Mouse (Mus musculus) kidney, postnatal 10 days (tissue): ENCODE data around the gene Gm17631.
"Not testable (repeated sequence)": the region's sequence is repeated elsewhere in the genome, so short reads cannot be mapped to it uniquely, and the experiment has no call there.

Experiments
- DNase-seq: peaks from one replicate; pipeline ENCODE4 v3.0.0; 2021; ENCODE audit warnings: mixed read lengths

The Gm17631 gene

GRCm38 (mm10) chr6:129862349-129862748 is at the start of gene Gm17631:
Gene Gm17631 (plus strand): TSS chr6:129862649.
- not testable (repeated sequence) for DNase-seq

GRCm38 (mm10) chr6:129817731-129818130 is 44.7 kb upstream of the Gm17631 start:
- DNase-seq, result no peak

- no peak for DNase-seq
Measured at GRCm38 (mm10) chr6:129824004-129824403, 38.4 kb upstream of the Gm17631 start.

- DNase-seq, result no peak
Measured at GRCm38 (mm10) chr6:129825559-129825958, 36.9 kb upstream of the Gm17631 start.

GRCm38 (mm10) chr6:129876549-129876948 is 14.1 kb downstream of the Gm17631 start, which contains the start of gene Klra17:
Gene Klra17 (minus strand): TSS chr6:129876672.
- DNase-seq, result no peak

- no peak for DNase-seq
Measured at GRCm38 (mm10) chr6:129882525-129882924, 20.1 kb downstream of the Gm17631 start.
